Mouse (Mus musculus): ENCODE data around the gene Olfr305. TPM values are rescaled to one million over a fixed set of nuclear protein-coding genes. Genes with fewer than 3 reads are reported as not detected.
"Not testable (repeated sequence)": the region's sequence is repeated elsewhere in the genome, so short reads cannot be mapped to it uniquely, and the experiment has no call there.

The Olfr305 gene
- not detected in 2 replicates for polyA plus RNA-seq (2016; fragmentation: Nextera tagmentation; extraction: Ambion mirVana)

DNA sequence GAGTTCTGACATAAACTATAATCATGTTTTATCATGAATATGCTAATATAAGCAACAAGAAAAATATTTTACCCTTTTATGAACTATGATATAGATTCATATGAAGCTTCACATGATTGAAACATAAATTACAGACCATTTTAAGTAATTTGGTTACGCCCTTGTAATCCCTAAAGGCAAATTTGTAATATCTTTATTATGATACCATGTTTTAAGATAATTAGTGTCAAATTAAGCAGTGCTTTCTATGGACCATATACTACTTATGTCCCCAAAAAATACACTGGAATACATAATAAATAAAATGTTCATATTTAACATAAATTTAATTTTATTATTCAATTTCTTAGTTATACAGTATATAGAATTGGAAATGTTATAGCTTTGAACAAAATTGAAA, at the start of gene Olfr305:
Gene Olfr305 (minus strand): TSS at position 101 of the 400 bp plus-strand sequence.
- H3K9ac ChIP-seq, result no peak within 1 kb of the TSS
- H3K4me2 ChIP-seq, result no peak within 1 kb of the TSS
- 95% methylated on average over 1 of the region's 1 CpGs for WGBS
- no peaks in the 10 kb centered on the region for H3K9me3 ChIP-seq
- no peak for ATAC-seq (ENCODE audit: low FRiP score)
- H3K4me1 ChIP-seq, result no peaks in the 10 kb centered on the region
- H3K4me3 ChIP-seq (replicated peaks), result no peak within 1 kb of the TSS
- H3K36me3 ChIP-seq (replicated peaks), result no peaks in the 10 kb centered on the region
- H3K27ac ChIP-seq, result no peak within 1 kb of the TSS
- H3K27me3 ChIP-seq, result no peaks in the 10 kb centered on the region

DNA sequence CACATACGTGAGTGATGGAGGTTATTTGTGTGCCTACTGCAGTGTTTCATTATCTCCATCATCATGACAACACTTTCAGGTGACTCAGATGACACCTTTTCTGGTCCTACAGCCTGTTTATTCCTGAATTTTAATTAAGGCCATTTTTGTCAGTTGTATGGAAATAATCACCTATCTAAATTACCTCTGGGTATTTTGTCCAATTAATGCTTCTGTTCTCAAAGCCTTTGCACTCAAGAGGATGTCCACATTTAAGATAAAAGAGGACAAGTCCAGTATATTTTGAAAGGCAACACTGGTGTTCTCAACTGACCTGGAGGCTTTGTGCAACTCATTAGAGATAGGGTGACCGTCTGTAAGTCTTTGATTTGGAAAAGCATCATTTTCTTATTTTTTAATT, 36.8 kb upstream of the Olfr305 start, which contains the start of gene Olfr301:
Gene Olfr301 (plus strand): TSS at position 301 of the 400 bp plus-strand sequence.
- Histone ChIP-seq H3K27ac (no peak within 1 kb of the TSS), H3K4me2 (no peak within 1 kb of the TSS), H3K36me3 (replicated peaks) (no peaks in the 10 kb centered on the region), H3K4me1 (no peaks in the 10 kb centered on the region), H3K27me3 (no peaks in the 10 kb centered on the region), H3K4me3 (replicated peaks) (no peak within 1 kb of the TSS), H3K9me3 (no peaks in the 10 kb centered on the region), H3K9ac (no peak within 1 kb of the TSS)
- 87% methylated on average over 2 of the region's 2 CpGs for WGBS
- ATAC-seq (ENCODE audit: low FRiP score), result no peak

DNA sequence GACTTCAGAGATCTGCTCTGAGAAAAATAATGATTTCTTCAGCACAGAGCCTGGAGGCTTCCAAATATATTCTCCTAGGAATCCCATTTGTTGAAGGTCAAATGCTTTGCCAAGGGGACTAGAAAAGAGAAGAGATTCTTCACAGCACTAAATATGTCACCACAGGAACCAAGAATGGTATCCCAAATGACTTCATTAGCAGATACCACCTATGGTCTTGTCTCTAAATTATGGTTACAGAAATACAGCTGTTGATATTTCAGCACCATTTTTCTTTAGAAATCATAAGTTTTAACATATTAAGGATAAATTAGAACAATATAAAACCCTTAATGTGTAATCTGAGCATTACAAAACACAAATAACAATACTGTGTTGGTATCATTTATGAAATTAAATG, 31.0 kb upstream of the Olfr305 start, which contains the start of gene Olfr303:
Gene Olfr303 (minus strand): TSS at position 101 of the 400 bp plus-strand sequence.
- Histone ChIP-seq H3K27me3 (no peaks in the 10 kb centered on the region), H3K9me3 (no peaks in the 10 kb centered on the region), H3K36me3 (replicated peaks) (no peaks in the 10 kb centered on the region), H3K27ac (no peak within 1 kb of the TSS), H3K4me3 (replicated peaks) (no peak within 1 kb of the TSS), H3K4me2 (no peak within 1 kb of the TSS), H3K4me1 (no peaks in the 10 kb centered on the region), H3K9ac (no peak within 1 kb of the TSS)
- no peak for ATAC-seq (ENCODE audit: low FRiP score)

DNA sequence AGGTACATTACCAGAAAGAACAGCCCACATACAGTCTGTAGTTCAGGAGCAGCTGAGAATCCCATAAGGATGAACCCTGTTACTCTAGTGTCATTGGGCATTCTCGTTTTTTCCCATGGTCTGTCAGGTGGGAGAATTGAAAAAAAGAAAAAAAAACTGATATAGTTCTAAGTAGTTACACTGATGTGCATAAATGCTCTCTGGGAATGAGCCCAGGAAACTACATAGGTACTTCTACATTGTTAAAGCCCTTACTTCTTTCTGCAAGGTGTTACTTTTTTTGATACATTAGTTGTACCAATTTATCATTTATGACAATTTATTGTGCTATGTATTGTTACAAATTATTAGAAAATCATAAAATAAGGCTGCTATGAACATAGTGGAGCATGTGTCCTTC, 19.8 kb upstream of the Olfr305 start, which contains the start of gene Olfr304:
Gene Olfr304 (minus strand): TSS at position 101 of the 400 bp plus-strand sequence.
- Histone ChIP-seq H3K27me3 (no peaks in the 10 kb centered on the region), H3K4me2 (no peak within 1 kb of the TSS), H3K4me3 (replicated peaks) (no peak within 1 kb of the TSS), H3K9me3 (no peaks in the 10 kb centered on the region), H3K9ac (no peak within 1 kb of the TSS), H3K36me3 (replicated peaks) (no peaks in the 10 kb centered on the region), H3K27ac (no peak within 1 kb of the TSS), H3K4me1 (no peaks in the 10 kb centered on the region)
- 82% methylated on average over 1 of the region's 1 CpGs for WGBS
- no peak for ATAC-seq (ENCODE audit: low FRiP score)

DNA sequence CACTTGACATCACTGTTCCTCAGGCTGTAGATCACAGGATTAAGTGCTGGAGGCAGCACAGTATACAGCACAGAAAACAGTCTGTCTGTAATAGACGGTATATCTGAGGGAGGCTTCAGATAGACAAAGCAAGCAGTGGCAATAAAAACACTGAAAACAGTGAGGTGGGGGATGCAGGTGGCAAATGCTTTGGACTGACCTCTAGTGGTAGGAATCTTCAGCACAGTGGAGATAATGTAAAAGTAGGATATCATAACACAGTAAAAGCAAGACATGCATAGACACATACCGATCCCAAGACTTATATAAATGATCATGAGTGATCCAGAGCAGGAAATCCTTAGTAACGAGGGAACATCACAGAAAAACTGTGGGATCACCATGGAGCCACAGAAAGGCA, 19.0 kb upstream of the Olfr305 start:
- ATAC-seq (ENCODE audit: low FRiP score), result no peak
- Histone ChIP-seq H3K9me3 (no peaks in the 10 kb centered on the region), H3K27me3 (no peaks in the 10 kb centered on the region), H3K4me1 (no peaks in the 10 kb centered on the region), H3K4me2 (no peak overlapping the region), H3K36me3 (replicated peaks) (no peaks in the 10 kb centered on the region), H3K4me3 (replicated peaks) (no peak overlapping the region), H3K27ac (no peak overlapping the region), H3K9ac (no peak overlapping the region)
- 68% methylated on average over 3 of the region's 3 CpGs for WGBS

DNA sequence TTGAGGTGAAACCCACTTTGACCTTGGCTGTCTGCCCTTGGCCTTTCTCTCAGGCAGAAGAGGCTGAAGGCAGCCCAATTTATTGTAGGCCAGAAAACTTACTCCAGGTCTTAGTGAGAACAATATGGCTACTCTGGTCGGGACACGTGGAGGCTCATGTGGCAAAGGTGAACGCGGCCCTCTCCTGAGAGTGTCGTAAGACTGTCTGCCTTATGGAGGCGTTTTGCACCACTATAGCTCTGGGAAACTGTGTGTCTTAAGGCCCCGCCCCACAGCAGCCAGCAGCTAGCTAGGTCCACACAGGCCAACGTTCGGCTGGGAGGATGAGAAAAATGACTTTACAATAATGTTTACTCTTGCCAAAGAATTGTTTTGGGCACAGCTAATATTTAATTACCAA, 20.4 kb downstream of the Olfr305 start:
- not testable (repeated sequence) for H3K27ac ChIP-seq; H3K4me3 ChIP-seq (replicated peaks); H3K4me1 ChIP-seq; ATAC-seq (ENCODE audit: low FRiP score); H3K9ac ChIP-seq; H3K36me3 ChIP-seq (replicated peaks); H3K9me3 ChIP-seq; H3K4me2 ChIP-seq; H3K27me3 ChIP-seq
- WGBS, result 90% methylated on average over 9 of the region's 9 CpGs

DNA sequence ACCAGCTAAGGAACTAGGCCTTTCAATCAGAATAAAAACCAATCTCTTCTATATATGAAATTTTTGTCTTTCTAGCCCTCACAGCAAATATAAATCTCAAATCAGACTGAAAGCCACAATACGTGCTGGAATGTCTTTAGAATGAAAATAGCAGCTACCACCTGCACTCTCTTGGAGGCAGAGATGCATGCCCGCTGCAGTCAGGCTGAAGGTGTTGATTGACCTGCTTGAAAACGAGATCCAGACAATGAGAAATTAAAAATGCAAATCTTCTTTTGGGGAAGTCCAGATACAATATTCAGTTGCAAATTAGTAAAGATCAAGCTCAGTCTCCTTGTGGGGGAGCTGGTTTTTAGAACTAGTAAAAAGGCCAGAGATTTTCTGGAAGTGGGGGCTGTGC, 22.5 kb downstream of the Olfr305 start:
- Histone ChIP-seq H3K4me1 (no peaks in the 10 kb centered on the region), H3K27ac (no peak overlapping the region), H3K4me3 (replicated peaks) (no peak overlapping the region), H3K9me3 (no peaks in the 10 kb centered on the region), H3K36me3 (replicated peaks) (no peaks in the 10 kb centered on the region), H3K27me3 (no peaks in the 10 kb centered on the region), H3K4me2 (no peak overlapping the region), H3K9ac (no peak overlapping the region)
- WGBS, result 57% methylated on average over 3 of the region's 3 CpGs
- ATAC-seq (ENCODE audit: low FRiP score), result no peak

DNA sequence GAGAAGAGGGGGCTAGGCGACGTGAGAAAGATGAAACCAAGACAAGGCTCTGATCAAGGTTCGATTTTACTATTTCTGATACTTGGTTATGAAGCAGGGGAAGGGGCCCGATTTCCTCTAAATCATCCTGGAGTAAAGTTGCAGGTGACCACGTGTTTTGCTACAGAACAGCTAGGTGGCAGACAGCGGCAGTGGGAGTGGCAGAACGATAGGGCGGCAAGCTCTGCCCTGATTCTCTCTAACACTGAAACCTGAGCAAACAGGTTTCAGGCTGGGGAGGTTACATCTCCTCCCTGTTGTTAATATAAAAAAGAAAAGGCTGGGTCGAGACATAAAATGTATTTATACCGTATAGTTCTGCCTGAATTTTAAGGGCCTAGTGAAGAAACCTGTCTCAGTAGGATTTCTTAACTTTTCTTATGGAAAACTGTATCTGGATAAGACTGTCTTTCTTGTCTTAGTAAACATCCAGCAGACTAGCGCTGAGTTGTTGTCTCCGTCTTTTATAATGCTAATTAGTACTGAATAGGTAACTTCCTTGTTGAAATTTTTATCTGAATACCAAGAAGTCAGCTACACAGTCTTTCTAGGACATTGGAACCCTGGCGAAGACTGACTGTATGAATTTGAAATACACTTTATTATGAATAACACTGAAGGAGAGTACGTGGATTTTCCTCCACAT, 23.7 kb downstream of the Olfr305 start:
- no peak for ATAC-seq (ENCODE audit: low FRiP score)
- no peaks in the 10 kb centered on the region for H3K27me3 ChIP-seq
- H3K4me1 ChIP-seq, result no peaks in the 10 kb centered on the region
- no peak overlapping the region for H3K4me3 ChIP-seq (replicated peaks)
- H3K9ac ChIP-seq, result no peak overlapping the region
- no peak overlapping the region for H3K27ac ChIP-seq
- H3K4me2 ChIP-seq, result no peak overlapping the region
- 82% methylated on average over 14 of the region's 14 CpGs for WGBS
- no peaks in the 10 kb centered on the region for H3K9me3 ChIP-seq
- H3K36me3 ChIP-seq (replicated peaks), result no peaks in the 10 kb centered on the region

DNA sequence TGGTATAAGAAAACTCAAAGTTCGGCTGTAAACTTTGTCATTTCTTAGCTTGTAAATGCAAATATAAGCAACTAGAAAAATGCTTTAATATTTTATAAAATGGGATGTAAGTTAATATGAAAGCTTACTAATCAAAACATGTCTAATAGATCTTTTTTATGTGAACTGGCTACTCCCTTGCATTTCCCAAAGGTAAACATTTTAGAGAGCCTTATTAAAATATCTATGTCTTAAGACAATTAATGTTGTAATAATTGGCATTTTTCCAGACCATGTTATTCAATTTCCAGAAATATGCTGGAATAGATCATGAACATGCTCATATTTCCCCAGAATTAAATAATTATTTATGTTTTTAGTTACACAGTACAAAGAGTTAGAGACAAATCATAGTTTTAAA, 29.2 kb downstream of the Olfr305 start, which contains the start of gene Olfr307:
Gene Olfr307 (minus strand): TSS at position 101 of the 400 bp plus-strand sequence.
- Histone ChIP-seq H3K4me1 (no peaks in the 10 kb centered on the region), H3K4me3 (replicated peaks) (no peak within 1 kb of the TSS), H3K27me3 (no peaks in the 10 kb centered on the region), H3K36me3 (replicated peaks) (no peaks in the 10 kb centered on the region), H3K9me3 (no peaks in the 10 kb centered on the region), H3K27ac (no peak within 1 kb of the TSS), H3K9ac (no peak within 1 kb of the TSS), H3K4me2 (no peak within 1 kb of the TSS)
- 67% methylated on average over 1 of the region's 1 CpGs for WGBS
- no peak for ATAC-seq (ENCODE audit: low FRiP score)

DNA sequence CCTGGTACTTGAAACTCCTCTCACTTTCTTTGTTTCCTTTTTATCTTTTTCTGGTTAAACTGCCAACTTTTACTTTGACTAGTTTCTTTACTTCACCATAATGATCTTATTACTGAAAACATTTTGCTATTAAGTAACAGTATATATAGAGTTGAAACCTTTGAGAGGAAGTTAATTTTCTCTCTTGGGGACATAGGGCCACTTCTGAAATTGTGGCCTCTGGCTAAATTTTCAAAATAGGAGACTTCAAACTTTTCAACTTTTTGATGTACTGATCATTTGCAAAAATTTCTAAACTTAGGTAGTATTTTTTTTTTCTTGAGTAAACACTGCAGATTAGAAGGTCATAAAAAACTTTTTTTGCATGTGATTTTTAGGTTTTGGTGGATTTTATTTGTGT, 41.2 kb downstream of the Olfr305 start, which contains the start of gene Olfr308:
Gene Olfr308 (minus strand): TSS at position 101 of the 400 bp plus-strand sequence.
- H3K9ac ChIP-seq, result no peak within 1 kb of the TSS

DNA sequence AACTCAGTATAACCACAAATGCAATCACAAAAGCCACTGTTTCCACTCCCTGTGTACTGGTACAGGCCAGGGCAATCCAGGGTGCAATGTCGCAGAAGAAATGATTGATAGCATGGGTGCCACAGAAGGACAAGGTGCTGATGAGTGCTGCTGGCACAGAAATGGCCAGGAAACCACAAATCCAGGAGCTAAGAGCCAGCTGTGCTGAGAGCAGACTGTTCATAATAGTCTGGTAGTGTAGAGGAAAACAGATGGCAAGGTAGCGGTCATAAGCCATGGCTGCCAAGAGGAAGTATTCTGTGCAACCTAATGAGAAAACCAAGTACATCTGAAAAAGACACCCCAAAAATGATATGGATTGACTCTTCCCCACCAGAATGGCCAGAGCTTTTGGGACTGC, 45.4 kb downstream of the Olfr305 start:
- no peak for ATAC-seq (ENCODE audit: low FRiP score)
- Histone ChIP-seq H3K4me2 (no peak overlapping the region), H3K9me3 (no peaks in the 10 kb centered on the region), H3K27me3 (no peaks in the 10 kb centered on the region), H3K4me3 (replicated peaks) (no peak overlapping the region), H3K36me3 (replicated peaks) (no peaks in the 10 kb centered on the region), H3K4me1 (no peaks in the 10 kb centered on the region), H3K9ac (no peak overlapping the region), H3K27ac (no peak overlapping the region)
- 93% methylated on average over 2 of the region's 2 CpGs for WGBS

More for the DNA sequence above, 41.2 kb downstream of the Olfr305 start, which contains the start of gene Olfr308:
- no peak within 1 kb of the TSS for H3K4me2 ChIP-seq
- no peak for ATAC-seq (ENCODE audit: low FRiP score)
- H3K27me3 ChIP-seq, result no peaks in the 10 kb centered on the region
- H3K4me3 ChIP-seq (replicated peaks), result no peak within 1 kb of the TSS
- H3K9me3 ChIP-seq, result no peaks in the 10 kb centered on the region
- H3K36me3 ChIP-seq (replicated peaks), result no peaks in the 10 kb centered on the region
- no peak within 1 kb of the TSS for H3K27ac ChIP-seq
- no peaks in the 10 kb centered on the region for H3K4me1 ChIP-seq

DNA sequence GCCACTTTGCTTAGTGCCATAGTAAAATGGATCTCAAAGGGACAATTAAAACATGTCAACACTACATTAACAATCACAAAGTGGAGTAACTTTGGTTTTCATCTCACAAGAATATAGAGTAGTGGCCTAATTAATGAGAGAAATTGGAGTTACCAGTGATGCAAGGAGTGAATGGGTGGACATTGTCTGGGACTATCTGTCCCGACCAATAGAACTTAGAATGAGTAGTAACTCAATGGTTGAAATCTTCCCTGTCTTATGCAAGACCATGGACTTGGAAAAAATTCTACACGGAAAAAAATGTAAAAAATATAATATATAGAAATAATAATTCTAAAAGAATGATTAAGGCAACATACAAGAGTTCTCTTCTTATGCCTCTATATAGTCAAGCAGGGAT, 53.1 kb downstream of the Olfr305 start, which contains the start of gene Olfr309:
Gene Olfr309 (minus strand): TSS at position 101 of the 400 bp plus-strand sequence.
- Histone ChIP-seq H3K4me3 (replicated peaks) (no peak within 1 kb of the TSS), H3K36me3 (replicated peaks) (no peaks in the 10 kb centered on the region), H3K4me2 (no peak within 1 kb of the TSS), H3K9me3 (no peaks in the 10 kb centered on the region), H3K4me1 (no peaks in the 10 kb centered on the region), H3K27ac (no peak within 1 kb of the TSS), H3K9ac (no peak within 1 kb of the TSS), H3K27me3 (no peaks in the 10 kb centered on the region)
- no peak for ATAC-seq (ENCODE audit: low FRiP score)
- 74% methylated on average over 2 of the region's 2 CpGs for WGBS
